Mouse (Mus musculus): ENCODE measurements around the gene Kctd12. TPM values are rescaled to one million over a fixed set of nuclear protein-coding genes. Genes with fewer than 3 reads are reported as not detected.

Gene Kctd12
- 3.4 and 5.4 TPM in 2 replicates for polyA plus RNA-seq (2015; fragmentation: Nextera tagmentation; extraction: Ambion mirVana)

DNA sequence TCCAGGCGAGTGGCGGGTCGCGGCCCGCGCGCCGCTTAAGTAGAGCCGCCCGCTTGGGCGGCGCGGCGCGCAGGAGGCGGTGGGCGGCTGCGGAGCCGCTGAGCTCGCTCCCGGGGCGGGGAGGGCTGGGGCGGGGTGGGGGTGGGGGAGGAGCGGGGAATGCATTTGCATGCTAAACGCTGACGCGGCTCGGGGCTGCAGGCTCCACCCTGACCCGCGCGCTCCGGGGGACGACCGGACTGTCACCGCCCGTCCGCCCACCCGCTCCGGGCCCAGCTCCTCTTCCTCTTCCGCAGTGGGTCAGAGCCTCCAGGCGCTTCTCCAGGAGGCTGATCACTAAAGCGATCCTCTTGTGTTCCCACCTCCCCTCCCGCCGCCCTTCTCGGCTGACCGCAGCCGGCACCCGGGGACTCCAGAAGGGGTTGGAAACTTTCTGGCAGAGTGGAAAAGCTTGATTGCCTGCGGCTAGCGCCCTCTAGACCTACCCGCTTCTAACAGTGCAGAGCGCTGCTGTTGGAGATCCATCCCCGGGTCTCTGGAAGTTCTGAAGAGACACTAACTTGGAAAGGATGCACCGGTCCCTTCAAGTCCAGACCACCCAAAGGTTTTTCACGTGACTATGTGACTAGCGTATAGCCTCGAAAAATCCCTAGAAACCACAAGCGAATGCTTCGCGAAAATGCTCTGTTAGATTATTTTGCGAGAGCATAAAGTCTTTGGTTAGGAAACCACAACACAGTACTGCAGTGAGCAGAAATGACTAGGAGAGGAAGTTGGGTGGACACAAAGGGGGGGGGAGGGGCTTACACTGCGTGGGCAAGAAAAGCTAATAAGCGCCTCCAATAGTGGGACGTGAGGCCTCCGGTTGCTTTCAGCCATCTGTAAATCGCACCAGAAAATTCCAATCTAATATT is at the start of gene Kctd12:
Gene Kctd12, minus strand, starts transcription at position 11 of the 914 bp plus-strand sequence.
- H3K9me3 ChIP-seq (replicated peaks) = no peaks in the 10 kb centered on the region
- peaks cover 23% of the 10 kb centered on the region for H3K27me3 ChIP-seq
- peak within 1 kb of the TSS; percentile 72 for H3K9ac ChIP-seq
- peak within 1 kb of the TSS; percentile 97 for H3K4me2 ChIP-seq
- peak; percentile 87 for ATAC-seq
- 2% methylated on average over 43 of the region's 66 CpGs for WGBS
- H3K27ac ChIP-seq = peak within 1 kb of the TSS; percentile 41; the same call in 1 of the 2 replicates
- H3K4me3 ChIP-seq = peak within 1 kb of the TSS; percentile 65
- H3K36me3 ChIP-seq (ENCODE audit: poor library complexity, severe bottlenecking) = no peaks in the 10 kb centered on the region
- H3K4me1 ChIP-seq = peaks cover 18% of the 10 kb centered on the region

DNA sequence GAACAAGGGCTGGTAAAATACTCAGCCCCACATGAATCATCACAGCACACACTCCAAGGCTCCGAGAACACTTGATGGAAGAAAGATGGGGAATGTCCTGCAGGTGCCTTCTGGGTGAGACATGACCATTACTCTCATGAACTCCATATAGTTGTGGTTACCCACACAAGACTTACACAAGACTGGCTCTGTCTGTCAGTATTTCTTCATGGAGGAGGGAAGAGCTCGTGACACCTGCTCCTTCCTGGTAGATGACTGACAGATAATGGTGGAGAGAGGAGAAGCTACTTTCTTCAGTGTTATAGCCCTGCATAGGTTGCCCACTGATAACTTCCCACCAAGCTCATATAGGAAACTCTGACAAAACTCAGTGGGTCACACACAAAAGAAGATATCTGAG is 46.8 kb upstream of the Kctd12 start:
- WGBS = 83% methylated on average over 2 of the region's 2 CpGs
- Histone ChIP-seq H3K36me3 (ENCODE audit: poor library complexity, severe bottlenecking) (no peaks in the 10 kb centered on the region), H3K4me2 (no peak overlapping the region), H3K27me3 (no peaks in the 10 kb centered on the region), H3K4me3 (no peak overlapping the region), H3K9ac (no peak overlapping the region), H3K4me1 (no peaks in the 10 kb centered on the region), H3K27ac (no peak overlapping the region), H3K9me3 (replicated peaks) (no peaks in the 10 kb centered on the region)
- no peak for ATAC-seq

DNA sequence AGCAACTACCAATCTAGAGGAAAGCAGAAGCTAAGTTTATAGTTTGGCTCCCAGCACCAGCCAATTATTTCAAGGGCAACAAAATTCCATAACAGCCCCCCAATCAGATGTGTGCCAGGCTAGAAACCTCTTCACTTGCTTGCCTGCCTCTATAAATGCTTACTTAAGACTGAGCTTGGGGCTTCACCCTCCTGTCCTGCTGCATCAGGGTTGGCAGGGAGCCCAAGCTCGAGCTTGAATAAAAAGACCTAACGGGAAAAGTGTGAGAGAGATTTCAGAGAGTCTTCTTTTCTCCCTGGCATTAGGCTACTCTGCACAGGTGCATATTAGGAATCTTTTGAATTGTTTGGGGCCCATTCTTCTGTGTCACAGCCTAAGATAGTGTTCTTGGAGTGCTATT is 37.6 kb upstream of the Kctd12 start:
- Histone ChIP-seq H3K27ac (no peak overlapping the region), H3K9ac (no peak overlapping the region), H3K27me3 (no peaks in the 10 kb centered on the region), H3K4me2 (no peak overlapping the region), H3K9me3 (replicated peaks) (no peaks in the 10 kb centered on the region), H3K4me1 (peaks cover 4% of the 10 kb centered on the region; the same call in 1 of the 2 replicates), H3K4me3 (no peak overlapping the region), H3K36me3 (ENCODE audit: poor library complexity, severe bottlenecking) (no peaks in the 10 kb centered on the region)
- ATAC-seq = no peak
- WGBS = 30% methylated on average over 2 of the region's 2 CpGs

DNA sequence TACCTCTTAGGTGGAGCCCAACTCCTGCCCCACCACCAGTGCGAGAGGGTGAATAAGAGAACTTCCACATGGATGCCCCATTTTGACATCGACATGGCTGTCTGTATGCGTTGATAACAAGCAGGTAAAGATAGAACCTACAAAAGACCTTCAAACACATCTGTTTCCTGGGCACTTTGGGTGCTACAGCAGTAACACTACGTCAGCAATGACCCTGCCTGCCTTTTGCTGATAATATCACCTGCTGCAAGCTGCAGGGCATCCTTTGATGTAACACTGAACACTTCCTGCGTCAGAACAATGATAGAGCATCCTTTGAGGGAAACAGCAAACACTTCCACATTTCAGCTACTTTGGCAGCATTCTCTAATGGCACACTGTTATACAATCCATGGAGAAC is 34.6 kb upstream of the Kctd12 start:
- Histone ChIP-seq H3K9me3 (replicated peaks) (no peaks in the 10 kb centered on the region), H3K4me2 (no peak overlapping the region), H3K36me3 (ENCODE audit: poor library complexity, severe bottlenecking) (no peaks in the 10 kb centered on the region), H3K27ac (no peak overlapping the region), H3K27me3 (no peaks in the 10 kb centered on the region), H3K9ac (no peak overlapping the region), H3K4me3 (no peak overlapping the region), H3K4me1 (peaks cover 4% of the 10 kb centered on the region; the same call in 1 of the 2 replicates)
- ATAC-seq = no peak
- 82% methylated on average over 5 of the region's 5 CpGs for WGBS

DNA sequence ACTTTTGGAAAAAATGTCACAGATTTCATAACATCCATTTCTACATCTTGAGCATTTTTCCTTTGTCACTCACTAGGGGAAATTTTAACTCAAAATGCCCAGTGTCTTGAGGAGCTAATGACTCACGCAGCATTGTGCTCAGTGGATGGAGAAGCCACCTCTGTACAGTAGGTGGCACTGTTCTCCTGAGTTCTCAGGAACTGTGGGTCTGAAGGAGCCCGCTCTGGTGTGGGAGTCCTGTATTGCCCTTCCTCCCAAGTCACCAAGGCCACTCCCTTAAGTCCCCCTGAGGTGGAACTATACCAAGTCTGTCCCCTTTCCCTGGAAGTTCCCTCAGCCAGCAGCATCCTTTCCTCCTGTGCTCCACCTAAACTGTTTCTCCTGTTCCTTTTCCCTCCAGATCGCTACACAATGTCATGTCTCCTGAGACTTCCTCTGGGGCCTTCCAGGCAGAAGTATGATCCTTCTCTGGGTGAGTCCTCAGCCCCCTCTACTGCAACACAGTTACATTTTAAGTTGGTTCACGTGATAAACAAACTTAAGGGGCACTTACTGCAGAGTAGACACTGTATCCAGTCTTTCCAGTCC is 30.2 kb upstream of the Kctd12 start:
- Histone ChIP-seq H3K27ac (no peak overlapping the region), H3K4me3 (no peak overlapping the region), H3K36me3 (ENCODE audit: poor library complexity, severe bottlenecking) (no peaks in the 10 kb centered on the region), H3K9me3 (replicated peaks) (no peaks in the 10 kb centered on the region), H3K9ac (no peak overlapping the region), H3K4me2 (no peak overlapping the region), H3K27me3 (no peaks in the 10 kb centered on the region), H3K4me1 (no peaks in the 10 kb centered on the region)
- ATAC-seq = peak; percentile 97
- WGBS = 32% methylated on average over 4 of the region's 4 CpGs

DNA sequence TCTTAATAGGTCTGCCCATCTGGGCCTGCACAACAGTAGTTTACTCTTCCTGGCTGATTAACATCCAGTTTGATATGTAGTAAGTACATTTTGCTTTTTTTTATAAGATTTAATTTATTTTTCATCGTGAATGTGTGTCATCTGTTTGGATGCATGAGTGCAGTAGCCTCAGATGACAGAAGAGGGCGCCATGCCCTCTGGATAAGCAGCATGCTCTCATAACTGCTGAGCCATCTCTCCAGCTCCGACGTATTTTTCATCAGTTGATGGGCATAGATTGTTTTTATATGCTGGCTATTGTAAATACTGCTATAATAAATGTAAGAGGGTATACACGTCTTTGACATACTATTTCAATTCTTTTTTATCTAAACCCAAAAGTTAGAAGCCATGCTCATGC is 29.3 kb upstream of the Kctd12 start:
- Histone ChIP-seq H3K4me3 (no peak overlapping the region), H3K9ac (no peak overlapping the region), H3K36me3 (ENCODE audit: poor library complexity, severe bottlenecking) (no peaks in the 10 kb centered on the region), H3K9me3 (replicated peaks) (no peaks in the 10 kb centered on the region), H3K27me3 (no peaks in the 10 kb centered on the region), H3K27ac (no peak overlapping the region), H3K4me2 (no peak overlapping the region), H3K4me1 (no peaks in the 10 kb centered on the region)
- ATAC-seq = no peak; the same call in 1 of the 2 replicates
- 37% methylated on average over 5 of the region's 5 CpGs for WGBS

DNA sequence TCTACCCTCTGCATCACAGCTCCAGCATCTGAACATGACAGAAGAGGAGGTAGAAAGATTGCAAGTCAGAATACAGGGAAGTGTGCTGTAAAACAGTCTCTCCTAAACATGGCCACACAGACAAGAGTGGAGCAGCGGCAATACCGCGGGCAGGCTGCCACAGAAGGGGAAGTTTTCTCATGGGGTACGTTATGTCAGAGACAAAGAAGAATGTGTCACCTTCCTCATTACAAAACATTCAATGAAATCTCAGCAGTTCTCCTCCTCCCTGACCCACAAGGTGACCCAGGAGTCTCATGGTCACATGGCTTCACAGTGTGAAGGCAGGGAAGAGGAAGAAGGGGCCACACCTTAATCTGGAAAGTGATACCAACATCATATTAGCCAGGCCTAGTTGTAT is 25.3 kb upstream of the Kctd12 start:
- no peak overlapping the region for H3K9ac ChIP-seq
- no peak overlapping the region for H3K27ac ChIP-seq
- no peaks in the 10 kb centered on the region for H3K36me3 ChIP-seq (ENCODE audit: poor library complexity, severe bottlenecking)
- H3K4me3 ChIP-seq = no peak overlapping the region
- H3K4me2 ChIP-seq = no peak overlapping the region
- no peak for ATAC-seq
- no peaks in the 10 kb centered on the region for H3K9me3 ChIP-seq (replicated peaks)
- no peaks in the 10 kb centered on the region for H3K27me3 ChIP-seq
- WGBS = 88% methylated on average over 4 of the region's 4 CpGs
- H3K4me1 ChIP-seq = no peaks in the 10 kb centered on the region

DNA sequence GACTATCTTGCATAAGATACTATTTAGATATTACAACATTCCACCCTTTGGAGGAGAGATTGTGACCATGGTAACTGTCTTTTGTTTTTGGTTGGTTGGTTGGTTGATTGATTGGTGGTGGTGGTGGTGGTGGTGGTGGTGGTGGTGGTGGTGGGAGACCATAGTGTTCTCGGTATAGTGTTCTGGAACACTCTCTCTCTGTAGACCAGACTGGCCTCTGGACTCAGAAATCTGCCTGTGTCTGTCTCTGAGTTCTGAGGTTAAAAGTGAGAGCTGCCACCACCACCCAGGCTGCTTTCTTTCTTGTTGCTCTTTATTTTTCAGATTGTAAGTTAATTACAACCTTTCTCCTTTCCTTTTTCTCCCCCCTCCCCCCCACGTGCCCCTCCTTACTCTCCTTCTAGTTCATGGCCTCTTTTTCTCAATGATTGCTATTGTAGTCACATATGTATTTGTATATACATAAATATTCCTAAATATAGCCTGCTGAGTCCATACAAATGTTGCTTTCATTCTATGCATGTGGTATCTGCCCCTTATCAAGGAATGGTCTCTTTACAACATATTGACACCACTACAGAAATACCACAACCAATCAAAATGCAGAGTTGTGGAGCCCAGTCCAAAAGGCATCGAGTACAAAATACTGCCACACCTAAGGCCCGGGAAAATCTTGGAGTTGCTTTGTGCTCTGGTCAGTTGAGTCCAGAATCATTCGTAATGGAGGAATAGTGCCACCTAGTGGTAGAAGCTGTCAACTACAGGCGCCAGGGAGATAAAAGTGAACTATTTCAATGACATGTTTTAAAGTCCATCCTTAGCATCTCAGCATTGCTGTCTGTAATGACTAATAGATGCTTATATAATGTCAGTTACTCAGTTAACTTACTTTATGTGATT is 12.5 kb upstream of the Kctd12 start:
- Histone ChIP-seq H3K36me3 (ENCODE audit: poor library complexity, severe bottlenecking) (no peaks in the 10 kb centered on the region), H3K27ac (no peak overlapping the region), H3K27me3 (no peaks in the 10 kb centered on the region), H3K4me1 (no peaks in the 10 kb centered on the region), H3K9me3 (replicated peaks) (no peaks in the 10 kb centered on the region), H3K4me3 (no peak overlapping the region), H3K4me2 (no peak overlapping the region), H3K9ac (no peak overlapping the region)
- WGBS = 20% methylated on average over 6 of the region's 6 CpGs
- peak; percentile 83 for ATAC-seq

DNA sequence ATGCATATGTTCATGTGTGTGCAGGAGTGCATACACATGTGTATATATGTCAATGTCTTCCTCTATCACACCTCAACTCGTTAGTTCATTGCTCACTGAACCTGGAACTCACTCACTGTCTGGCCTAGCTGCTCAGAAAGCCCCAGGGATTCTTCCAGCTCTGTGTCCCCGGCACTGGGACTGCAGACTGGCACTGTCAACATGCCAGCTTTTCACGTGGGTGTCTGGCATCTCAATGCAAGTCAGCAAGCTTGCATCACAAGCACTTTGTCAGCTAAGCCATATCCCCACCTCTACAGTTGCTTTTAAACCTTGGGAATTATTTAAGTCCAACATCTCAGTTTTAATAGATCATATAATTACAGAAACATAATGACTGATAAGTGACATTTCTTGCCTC is 8.3 kb upstream of the Kctd12 start:
- no peaks in the 10 kb centered on the region for H3K36me3 ChIP-seq (ENCODE audit: poor library complexity, severe bottlenecking)
- 0 out of 2 replicates have a peak, but pooled peaks have one; percentile 20 for ATAC-seq
- H3K27me3 ChIP-seq = no peaks in the 10 kb centered on the region
- H3K4me3 ChIP-seq = no peak overlapping the region
- H3K4me1 ChIP-seq = no peaks in the 10 kb centered on the region
- H3K9ac ChIP-seq = no peak overlapping the region
- WGBS = 49% methylated on average over 3 of the region's 3 CpGs
- H3K27ac ChIP-seq = no peak overlapping the region
- no peak overlapping the region for H3K4me2 ChIP-seq
- no peaks in the 10 kb centered on the region for H3K9me3 ChIP-seq (replicated peaks)

DNA sequence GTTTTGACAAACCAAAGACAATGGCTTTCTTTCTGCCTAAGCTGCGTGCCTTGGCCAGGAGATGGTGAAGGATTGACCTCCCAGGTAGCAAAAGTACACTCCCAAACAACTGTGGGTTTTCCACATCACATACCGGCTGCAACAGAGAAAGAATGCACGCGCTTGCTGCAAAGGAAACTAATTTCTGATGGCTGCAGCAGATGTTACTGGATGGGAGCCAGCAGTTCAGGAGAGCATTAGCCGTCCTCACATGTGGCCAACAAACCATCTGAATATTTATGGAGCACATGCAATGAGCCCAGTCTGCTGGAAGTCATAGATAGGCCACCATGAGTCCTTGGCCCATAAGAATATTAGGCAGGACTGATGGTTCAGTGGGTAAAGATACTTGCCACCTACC is 7.4 kb upstream of the Kctd12 start:
- Histone ChIP-seq H3K4me1 (no peaks in the 10 kb centered on the region), H3K9ac (no peak overlapping the region), H3K9me3 (replicated peaks) (no peaks in the 10 kb centered on the region), H3K4me3 (no peak overlapping the region), H3K36me3 (ENCODE audit: poor library complexity, severe bottlenecking) (no peaks in the 10 kb centered on the region), H3K27ac (no peak overlapping the region), H3K4me2 (no peak overlapping the region), H3K27me3 (peaks cover under 1% of the 10 kb centered on the region; the same call in 1 of the 2 replicates)
- 79% methylated on average over 5 of the region's 5 CpGs for WGBS
- ATAC-seq = no peak

DNA sequence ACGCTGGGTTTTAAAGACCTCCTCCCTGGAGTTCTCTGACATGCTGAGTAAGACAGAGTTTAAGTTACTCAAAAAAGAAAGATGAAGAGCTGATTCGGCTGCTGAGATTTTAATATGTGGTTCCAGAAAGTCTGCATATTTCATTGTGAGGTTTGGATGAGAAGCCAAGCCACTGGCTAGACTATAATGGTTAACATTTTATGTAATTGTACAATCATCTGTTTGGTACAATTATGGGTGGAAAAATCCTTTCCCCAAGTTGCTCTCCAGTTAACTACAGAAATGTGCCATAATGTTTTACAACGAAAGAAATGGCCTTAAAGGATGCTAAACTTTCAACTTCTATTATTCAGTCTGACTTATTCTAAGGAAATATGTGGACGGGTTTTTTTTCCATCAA is 6.8 kb upstream of the Kctd12 start:
- Histone ChIP-seq H3K4me1 (no peaks in the 10 kb centered on the region), H3K4me3 (no peak overlapping the region), H3K9ac (no peak overlapping the region), H3K4me2 (no peak overlapping the region), H3K9me3 (replicated peaks) (no peaks in the 10 kb centered on the region), H3K27ac (no peak overlapping the region), H3K27me3 (peaks cover 4% of the 10 kb centered on the region; the same call in 1 of the 2 replicates), H3K36me3 (ENCODE audit: poor library complexity, severe bottlenecking) (no peaks in the 10 kb centered on the region)
- 89% methylated on average over 4 of the region's 4 CpGs for WGBS
- ATAC-seq = no peak

DNA sequence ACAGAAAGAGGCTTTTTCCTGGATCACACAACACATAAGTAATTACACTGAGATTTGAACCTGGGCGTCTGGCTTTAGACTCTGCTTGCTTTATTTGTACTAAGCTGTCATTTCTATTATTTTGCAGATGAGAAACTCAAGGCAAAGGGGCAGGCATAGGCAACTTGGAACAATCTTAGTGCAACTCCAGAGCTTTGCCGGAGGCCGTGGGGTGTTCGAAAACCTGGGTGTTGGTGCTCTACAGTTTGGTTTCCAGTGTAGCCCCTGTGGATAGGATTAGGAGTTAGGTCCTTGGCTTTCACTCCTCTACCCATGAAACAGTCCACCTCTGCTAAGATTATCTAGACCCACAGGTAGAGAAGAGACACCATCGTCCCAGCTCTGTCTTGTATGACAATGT is 5.2 kb upstream of the Kctd12 start:
- H3K9ac ChIP-seq = no peak overlapping the region
- WGBS = 79% methylated on average over 5 of the region's 5 CpGs

More for the DNA sequence above, 5.2 kb upstream of the Kctd12 start:
- H3K27me3 ChIP-seq = peaks cover 8% of the 10 kb centered on the region; the same call in 1 of the 2 replicates
- no peak overlapping the region for H3K27ac ChIP-seq
- no peak for ATAC-seq
- H3K9me3 ChIP-seq (replicated peaks) = no peaks in the 10 kb centered on the region
- no peaks in the 10 kb centered on the region for H3K36me3 ChIP-seq (ENCODE audit: poor library complexity, severe bottlenecking)
- no peak overlapping the region for H3K4me2 ChIP-seq
- H3K4me1 ChIP-seq = peaks cover 5% of the 10 kb centered on the region
- H3K4me3 ChIP-seq = no peak overlapping the region
